Mouse (Mus musculus) CD4-positive, CD25-positive, alpha-beta regulatory T cell, adult 2 months (primary cell): Measurements from ENCODE around the gene Rbbp5.
"Not testable (repeated sequence)": the region's sequence is repeated elsewhere in the genome, so short reads cannot be mapped to it uniquely, and the experiment has no call there.

Experiments used
- DNase-seq: peaks from one replicate; pipeline ENCODE4 v3.0.0-alpha.2; 2012; ENCODE audit warnings: low read depth, low spot score

Gene Rbbp5

DNA sequence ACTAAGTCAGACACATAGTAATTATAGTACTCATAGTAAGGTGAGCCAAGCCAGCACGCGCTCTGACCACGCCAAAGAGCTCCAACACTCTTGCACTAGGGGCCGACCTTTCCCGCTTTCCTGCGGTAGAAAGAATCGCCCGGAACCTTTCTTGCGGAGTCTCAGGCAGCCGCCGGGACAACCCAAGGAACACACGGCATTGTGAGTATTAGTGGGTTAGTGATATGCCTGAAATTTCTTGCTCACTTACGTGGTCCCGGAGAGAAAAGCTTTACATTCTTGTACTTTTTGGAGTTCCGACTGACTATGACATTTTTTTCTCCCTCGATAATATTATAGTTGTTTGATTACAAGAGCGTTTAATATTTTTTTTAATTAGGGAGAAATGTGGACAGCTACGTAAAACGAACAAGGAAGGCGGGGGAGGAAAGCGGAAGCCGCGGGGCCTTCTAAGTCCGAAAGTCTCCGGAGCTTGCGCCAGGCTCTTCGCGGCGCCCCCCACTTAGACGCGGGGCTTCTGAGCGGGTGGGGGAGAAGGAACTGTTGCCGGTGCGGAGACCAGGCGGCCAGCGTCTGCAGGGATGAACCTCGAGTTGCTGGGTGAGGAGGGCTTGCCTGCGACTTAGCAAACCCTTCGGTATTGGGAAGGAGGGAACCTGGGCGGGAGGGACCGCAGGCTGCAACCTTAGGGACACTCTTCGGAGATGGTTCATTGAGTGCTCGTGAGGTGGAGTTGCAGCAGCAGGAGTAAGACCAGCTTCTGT is at the start of gene Rbbp5:
Rbbp5 (plus strand) TSS at position 438 of the 764 bp plus-strand sequence.
- peak; percentile 90 for DNase-seq

DNA sequence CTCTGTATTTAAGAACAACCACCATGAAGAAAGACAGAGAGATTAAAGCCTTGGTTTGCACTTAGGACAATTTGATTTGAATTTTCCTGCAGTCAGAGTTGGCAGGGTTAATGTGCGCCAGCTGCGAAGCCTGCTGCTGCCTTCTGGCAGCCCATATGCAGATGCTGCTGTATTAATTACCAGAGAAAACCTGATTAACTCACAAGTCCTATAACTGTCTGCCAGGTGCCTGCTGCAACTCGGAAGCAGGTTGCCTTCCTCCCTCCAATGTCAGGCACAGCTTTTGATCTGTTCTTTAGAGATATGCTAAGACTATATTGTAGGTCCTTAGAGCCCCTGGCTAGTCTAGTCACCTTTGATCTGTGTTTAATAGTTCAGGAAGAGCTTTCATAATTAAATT is 46.3 kb upstream of the Rbbp5 start:
- no peak for DNase-seq

DNA sequence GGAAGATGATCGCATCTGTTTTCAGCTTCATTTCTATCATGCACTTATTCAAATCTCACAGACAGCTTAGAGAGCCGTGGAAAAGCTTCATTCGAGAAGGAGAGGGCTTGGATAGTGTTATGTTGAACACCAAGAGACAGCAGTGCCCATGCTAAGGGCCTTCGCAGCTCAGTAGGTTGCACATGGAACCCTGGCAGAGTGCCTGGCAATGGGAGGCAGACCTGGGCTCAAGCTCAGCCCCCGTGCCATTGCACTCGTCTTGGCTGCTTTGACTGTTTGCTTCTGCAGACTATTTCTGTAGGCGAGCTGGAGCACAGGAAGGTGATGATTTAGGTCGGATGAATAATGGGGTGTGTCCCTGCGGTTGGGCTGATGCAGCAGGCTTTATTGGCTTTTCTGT is 45.4 kb upstream of the Rbbp5 start:
- no peak for DNase-seq

DNA sequence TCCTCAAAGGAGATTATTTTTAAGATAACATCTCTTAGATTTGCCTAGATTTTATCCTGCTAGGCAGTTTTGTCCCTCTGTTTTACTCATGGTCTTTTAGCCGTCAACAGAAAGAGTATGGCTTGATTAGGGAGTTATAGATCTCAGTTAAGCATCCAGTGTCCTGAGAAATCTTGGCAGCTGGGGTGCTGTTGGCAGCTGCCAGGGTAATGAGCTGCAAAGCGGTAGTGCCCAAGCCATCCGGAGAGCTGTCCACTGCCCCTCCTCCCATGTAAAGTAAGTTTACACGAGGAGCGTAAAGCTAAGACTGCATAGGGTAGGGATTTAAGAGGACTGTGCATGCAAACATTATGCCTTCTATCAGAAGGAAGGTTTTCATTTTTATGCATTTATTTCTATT is 43.8 kb upstream of the Rbbp5 start:
- DNase-seq = no peak

DNA sequence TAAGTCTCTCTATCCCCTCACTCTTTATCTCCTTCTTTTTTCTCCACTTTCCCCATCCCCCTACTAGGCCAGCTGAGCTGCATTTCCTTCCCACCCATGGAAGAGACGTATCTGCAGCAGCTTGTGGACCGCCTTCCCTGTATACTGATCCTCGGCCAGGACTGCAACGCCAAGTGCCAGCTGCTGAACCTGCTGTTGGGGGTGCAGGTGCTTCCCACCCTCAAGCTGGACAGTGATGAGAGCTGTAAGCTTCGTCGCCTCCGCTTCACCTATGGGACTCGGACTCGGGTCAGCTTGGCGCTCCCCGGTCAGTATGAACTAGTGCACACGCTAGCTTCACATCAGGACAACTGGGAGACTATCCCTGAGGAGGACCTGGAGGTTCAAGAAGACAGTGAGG is 43.1 kb upstream of the Rbbp5 start:
- DNase-seq = no peak

GRCm38 (mm10) chr1:132436320-132436958 is 40.7 kb upstream of the Rbbp5 start:
- no peak for DNase-seq

- no peak for DNase-seq
Observed at GRCm38 (mm10) chr1:132436960-132437359, 40.2 kb upstream of the Rbbp5 start.

GRCm38 (mm10) chr1:132437389-132437788 is 39.8 kb upstream of the Rbbp5 start:
- DNase-seq = no peak

GRCm38 (mm10) chr1:132440896-132441435 is 36.2 kb upstream of the Rbbp5 start:
- peak; percentile 9 for DNase-seq

DNA sequence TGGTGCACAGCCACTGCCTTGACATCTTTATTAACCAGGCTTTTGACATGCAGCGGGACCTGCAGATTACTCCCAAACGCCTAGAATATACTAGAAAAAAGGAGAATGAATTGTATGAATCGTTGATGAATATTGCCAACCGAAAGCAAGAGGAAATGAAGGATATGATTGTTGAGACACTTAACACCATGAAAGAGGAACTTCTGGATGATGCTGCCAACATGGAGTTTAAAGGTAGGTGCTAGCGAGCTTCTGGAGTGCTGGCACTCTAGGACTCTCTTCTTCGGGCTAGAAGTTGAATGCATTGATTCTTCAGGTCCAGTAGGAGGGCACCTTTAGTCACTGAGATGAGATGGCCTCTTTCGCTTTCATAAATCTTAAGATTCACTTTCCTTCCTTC is 27.4 kb upstream of the Rbbp5 start:
- no peak for DNase-seq

DNA sequence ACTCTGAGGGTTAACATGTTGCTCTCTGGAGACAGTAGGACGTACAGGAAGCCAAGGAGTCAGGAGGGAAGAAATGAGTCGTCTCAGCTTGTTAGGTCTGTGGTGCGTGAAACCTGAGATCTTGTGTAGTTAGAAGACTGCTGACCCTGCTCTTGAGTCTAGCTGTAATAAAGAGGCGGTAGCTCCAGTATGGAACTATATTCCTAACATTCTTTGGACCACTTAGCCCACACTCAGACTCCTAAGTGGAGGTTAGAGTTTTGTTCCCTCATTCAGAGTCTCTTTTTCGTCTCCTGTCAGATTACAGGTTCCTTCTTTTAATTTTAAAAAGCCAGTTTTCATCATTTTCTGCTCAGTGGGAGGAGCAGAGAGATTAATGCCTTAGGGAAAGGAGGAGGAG is 12.5 kb upstream of the Rbbp5 start:
- DNase-seq = no peak

DNA sequence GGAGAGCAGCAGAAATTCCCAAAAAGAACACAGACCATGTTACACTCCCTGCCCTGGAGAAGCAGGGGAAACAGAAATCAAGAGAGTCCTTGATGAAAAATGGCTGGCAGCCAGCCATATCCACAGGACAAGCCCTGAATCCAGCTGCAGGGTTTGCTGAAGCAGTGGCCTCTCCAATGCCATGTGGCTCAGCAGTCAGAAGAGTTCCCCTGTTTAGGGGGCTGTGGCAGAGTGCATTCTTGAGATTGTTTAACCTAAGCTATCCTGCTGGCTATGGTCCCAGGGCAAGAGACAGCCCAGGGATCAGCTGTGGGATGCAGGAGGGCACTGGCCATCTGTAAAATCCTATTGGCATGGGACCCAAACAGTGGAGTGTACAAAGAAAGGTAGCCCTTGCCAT is 8.2 kb upstream of the Rbbp5 start:
- no peak for DNase-seq

- no peak for DNase-seq
Observed at GRCm38 (mm10) chr1:132469519-132469918, 7.6 kb upstream of the Rbbp5 start.

DNA sequence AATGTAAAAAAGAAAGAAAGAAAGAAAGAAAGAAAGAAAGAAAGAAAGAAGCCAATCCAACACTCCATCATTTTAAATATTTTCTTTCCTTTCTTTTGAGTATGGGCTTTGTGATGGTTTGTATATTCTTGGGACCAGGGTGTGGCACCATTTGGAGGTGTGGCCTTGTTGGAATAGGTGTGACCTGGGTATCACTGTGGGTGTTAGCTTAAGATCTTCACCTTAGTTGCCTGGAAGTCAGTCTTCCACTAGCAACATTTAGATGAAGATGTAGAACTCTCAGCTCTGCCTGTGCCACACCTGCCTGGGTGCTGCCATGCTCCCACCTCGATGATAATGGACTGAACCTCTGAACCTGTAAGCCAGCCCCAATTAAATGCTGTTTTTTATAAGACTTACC is 7.1 kb upstream of the Rbbp5 start:
- not testable (repeated sequence) for DNase-seq

- DNase-seq = no peak
Observed at GRCm38 (mm10) chr1:132471032-132471431, 6.1 kb upstream of the Rbbp5 start.

- DNase-seq = no peak
Observed at GRCm38 (mm10) chr1:132471499-132471898, 5.7 kb upstream of the Rbbp5 start.

DNA sequence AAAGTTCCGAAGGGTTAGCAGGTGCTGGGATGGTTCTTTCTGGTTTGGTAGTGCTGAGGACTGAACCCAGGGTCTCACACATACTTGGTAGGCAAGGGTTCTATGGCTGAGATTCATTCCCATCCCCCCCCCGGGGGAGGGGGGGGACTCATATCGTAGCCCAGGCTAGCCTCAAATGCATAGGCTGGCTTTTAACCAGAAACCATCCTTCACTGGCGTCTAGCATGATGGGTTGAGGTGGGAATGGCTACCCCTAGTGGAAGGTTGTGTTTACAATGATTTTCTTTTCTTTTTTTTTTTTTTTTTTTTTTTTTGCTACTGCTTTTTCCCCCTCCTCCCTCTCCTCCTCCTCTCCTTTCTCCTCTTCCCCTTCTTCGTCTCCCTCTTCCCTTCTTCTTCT is 4.6 kb upstream of the Rbbp5 start:
- DNase-seq = peak; percentile 40

- no peak for DNase-seq
Observed at GRCm38 (mm10) chr1:132474496-132474895, 2.7 kb upstream of the Rbbp5 start.

GRCm38 (mm10) chr1:132476575-132476927 is 614 bp upstream of the Rbbp5 start:
- no peak for DNase-seq

GRCm38 (mm10) chr1:132479438-132479837 is 2.3 kb downstream of the Rbbp5 start:
- DNase-seq = no peak

DNA sequence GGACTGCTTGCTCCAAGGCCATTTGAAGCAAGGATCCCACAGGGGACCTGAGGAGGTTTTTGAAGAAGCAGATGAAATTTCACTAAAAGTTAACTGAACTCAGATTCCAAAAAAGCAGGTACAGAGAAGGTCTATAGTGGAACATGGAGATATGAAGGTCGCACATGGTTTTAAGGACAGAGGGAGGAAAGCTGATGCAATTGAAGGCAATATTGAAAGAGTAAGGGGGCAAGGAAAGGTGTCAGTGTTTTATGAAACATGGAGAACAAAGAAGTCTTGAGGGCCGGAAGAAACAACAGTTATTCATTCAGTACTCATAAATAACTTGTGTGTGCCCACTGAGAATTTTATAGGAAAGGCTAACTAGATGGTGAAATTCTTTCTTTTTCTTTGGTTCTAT is 4.5 kb downstream of the Rbbp5 start:
- no peak for DNase-seq

GRCm38 (mm10) chr1:132483234-132483633 is 6.1 kb downstream of the Rbbp5 start:
- no peak for DNase-seq

DNA sequence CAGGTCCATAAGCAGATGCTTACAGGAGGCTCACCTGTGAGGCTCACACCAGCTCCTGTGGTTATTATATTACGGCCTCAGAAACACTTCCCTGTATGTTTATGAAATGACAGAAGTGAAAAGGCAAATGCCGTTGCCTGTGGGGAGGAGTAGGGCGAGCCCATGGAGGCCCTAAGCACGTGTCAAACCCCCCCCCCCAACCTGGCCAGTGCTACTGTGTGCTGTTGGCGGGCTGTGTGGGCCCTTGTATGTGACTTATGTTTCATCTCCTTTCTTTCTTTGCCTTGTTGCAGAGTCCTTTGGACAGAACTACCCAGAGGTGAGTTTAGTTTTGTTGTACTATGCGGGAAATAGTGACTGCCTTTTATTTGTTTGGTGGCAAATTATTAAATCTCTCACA is 6.6 kb downstream of the Rbbp5 start:
- DNase-seq = no peak
